Mouse (Mus musculus): ENCODE results near the gene Palm3. TPM values are rescaled to one million over a fixed set of nuclear protein-coding genes. Genes with fewer than 3 reads are reported as not detected.

Palm3 gene
- polyA plus RNA-seq, 1 experiment from 2014 or later: 0.30 TPM

- Histone ChIP-seq H3K4me1 (replicated peaks; ENCODE audit: control insufficient read depth, insufficient read depth, low read length) (no peaks in the 10 kb centered on the region; the same call in none of the 2 replicates), H3K4me2 (replicated peaks; ENCODE audit: low read depth) (peak overlapping the region; percentile 79; the same call in 1 of the 2 replicates), H3K27ac (ENCODE audit: low read depth, low read length) (peak overlapping the region; percentile 62; the same call in 1 of the 2 replicates), H3K27me3 (replicated peaks; ENCODE audit: control insufficient read depth, insufficient read depth, low read length) (no peaks in the 10 kb centered on the region), H3K9ac (ENCODE audit: low read depth, low read length) (no peak overlapping the region), H3K4me3 (ENCODE audit: low read depth, low read length) (no peak overlapping the region), H3K9me3 (ENCODE audit: control insufficient read depth) (no peaks in the 10 kb centered on the region), H3K36me3 (ENCODE audit: control insufficient read depth, insufficient read depth) (0 out of 2 replicates have a peak, but pooled peaks cover 3% of the 10 kb centered on the region)
- no peak for TF ChIP-seq CTCF (IDR thresholded peaks at IDR 0.05; ENCODE audit: low read depth)
- no peak for ATAC-seq
- WGBS: 48% methylated on average over 12 of the region's 12 CpGs
Measured at GRCm38 (mm10) chr8:84068316-84069035, 47.2 kb downstream of the Palm3 start.

- H3K9ac ChIP-seq (ENCODE audit: low read depth, low read length): no peak overlapping the region
- 10% methylated on average over 1 of the region's 1 CpGs for WGBS
- peak overlapping the region; percentile 62 for H3K27ac ChIP-seq (ENCODE audit: low read depth, low read length)
- no peaks in the 10 kb centered on the region for H3K27me3 ChIP-seq (replicated peaks; ENCODE audit: control insufficient read depth, insufficient read depth, low read length)
- H3K36me3 ChIP-seq (ENCODE audit: control insufficient read depth, insufficient read depth): 0 out of 2 replicates have a peak, but pooled peaks cover 3% of the 10 kb centered on the region
- no peaks in the 10 kb centered on the region; the same call in none of the 2 replicates for H3K4me1 ChIP-seq (replicated peaks; ENCODE audit: control insufficient read depth, insufficient read depth, low read length)
- no peak for ATAC-seq
- no peak for TF ChIP-seq CTCF (IDR thresholded peaks at IDR 0.05; ENCODE audit: low read depth)
- H3K4me2 ChIP-seq (replicated peaks; ENCODE audit: low read depth): peak overlapping the region; percentile 24; the same call in 1 of the 2 replicates
- no peak overlapping the region for H3K4me3 ChIP-seq (ENCODE audit: low read depth, low read length)
- no peaks in the 10 kb centered on the region for H3K9me3 ChIP-seq (ENCODE audit: control insufficient read depth)
Measured at GRCm38 (mm10) chr8:84069169-84069568, 47.9 kb downstream of the Palm3 start.

- H3K27ac ChIP-seq (ENCODE audit: low read depth, low read length): peak overlapping the region; percentile 62
- TF ChIP-seq CTCF (IDR thresholded peaks at IDR 0.05; ENCODE audit: low read depth): no peak
- 68% methylated on average over 2 of the region's 2 CpGs for WGBS
- H3K27me3 ChIP-seq (replicated peaks; ENCODE audit: control insufficient read depth, insufficient read depth, low read length): no peaks in the 10 kb centered on the region
- no peak for ATAC-seq
- no peak overlapping the region for H3K9ac ChIP-seq (ENCODE audit: low read depth, low read length)
- no peak overlapping the region for H3K4me2 ChIP-seq (replicated peaks; ENCODE audit: low read depth)
- H3K9me3 ChIP-seq (ENCODE audit: control insufficient read depth): no peaks in the 10 kb centered on the region
- no peak overlapping the region for H3K4me3 ChIP-seq (ENCODE audit: low read depth, low read length)
- H3K36me3 ChIP-seq (ENCODE audit: control insufficient read depth, insufficient read depth): 0 out of 2 replicates have a peak, but pooled peaks cover 3% of the 10 kb centered on the region
- H3K4me1 ChIP-seq (replicated peaks; ENCODE audit: control insufficient read depth, insufficient read depth, low read length): no peaks in the 10 kb centered on the region; the same call in none of the 2 replicates
Measured at GRCm38 (mm10) chr8:84069750-84070149, 48.5 kb downstream of the Palm3 start.

- Histone ChIP-seq H3K36me3 (ENCODE audit: control insufficient read depth, insufficient read depth) (peaks cover 3% of the 10 kb centered on the region; the same call in 1 of the 2 replicates), H3K4me1 (replicated peaks; ENCODE audit: control insufficient read depth, insufficient read depth, low read length) (no peaks in the 10 kb centered on the region; the same call in none of the 2 replicates), H3K4me3 (ENCODE audit: low read depth, low read length) (no peak overlapping the region), H3K27ac (ENCODE audit: low read depth, low read length) (no peak overlapping the region), H3K4me2 (replicated peaks; ENCODE audit: low read depth) (no peak overlapping the region), H3K9ac (ENCODE audit: low read depth, low read length) (no peak overlapping the region), H3K27me3 (replicated peaks; ENCODE audit: control insufficient read depth, insufficient read depth, low read length) (no peaks in the 10 kb centered on the region), H3K9me3 (ENCODE audit: control insufficient read depth) (no peaks in the 10 kb centered on the region)
- WGBS: 81% methylated on average over 5 of the region's 5 CpGs
- no peak for TF ChIP-seq CTCF (IDR thresholded peaks at IDR 0.05; ENCODE audit: low read depth)
- ATAC-seq: no peak
Measured at GRCm38 (mm10) chr8:84070241-84070640, 49.0 kb downstream of the Palm3 start.

GRCm38 (mm10) chr8:84070667-84071066 is 49.4 kb downstream of the Palm3 start:
- H3K4me3 ChIP-seq (ENCODE audit: low read depth, low read length): no peak overlapping the region
- no peak overlapping the region for H3K27ac ChIP-seq (ENCODE audit: low read depth, low read length)

GRCm38 (mm10) chr8:84071921-84072320 is 50.6 kb downstream of the Palm3 start:
- no peak overlapping the region for H3K4me2 ChIP-seq (replicated peaks; ENCODE audit: low read depth)
- no peaks in the 10 kb centered on the region for H3K9me3 ChIP-seq (ENCODE audit: control insufficient read depth)
- no peak overlapping the region for H3K27ac ChIP-seq (ENCODE audit: low read depth, low read length)
- 66% methylated on average over 3 of the region's 3 CpGs for WGBS
- no peak for ATAC-seq
- no peaks in the 10 kb centered on the region for H3K27me3 ChIP-seq (replicated peaks; ENCODE audit: control insufficient read depth, insufficient read depth, low read length)
- H3K4me1 ChIP-seq (replicated peaks; ENCODE audit: control insufficient read depth, insufficient read depth, low read length): no peaks in the 10 kb centered on the region; the same call in none of the 2 replicates
- H3K36me3 ChIP-seq (ENCODE audit: control insufficient read depth, insufficient read depth): peaks cover 16% of the 10 kb centered on the region; the same call in 1 of the 2 replicates
- H3K4me3 ChIP-seq (ENCODE audit: low read depth, low read length): no peak overlapping the region
- TF ChIP-seq CTCF (IDR thresholded peaks at IDR 0.05; ENCODE audit: low read depth): no peak
- no peak overlapping the region for H3K9ac ChIP-seq (ENCODE audit: low read depth, low read length)

More at GRCm38 (mm10) chr8:84070667-84071066, 49.4 kb downstream of the Palm3 start:
- Histone ChIP-seq H3K4me1 (replicated peaks; ENCODE audit: control insufficient read depth, insufficient read depth, low read length) (no peaks in the 10 kb centered on the region; the same call in none of the 2 replicates), H3K27me3 (replicated peaks; ENCODE audit: control insufficient read depth, insufficient read depth, low read length) (no peaks in the 10 kb centered on the region), H3K9ac (ENCODE audit: low read depth, low read length) (no peak overlapping the region), H3K9me3 (ENCODE audit: control insufficient read depth) (no peaks in the 10 kb centered on the region), H3K36me3 (ENCODE audit: control insufficient read depth, insufficient read depth) (peaks cover 8% of the 10 kb centered on the region; the same call in 1 of the 2 replicates), H3K4me2 (replicated peaks; ENCODE audit: low read depth) (no peak overlapping the region)
- no peak for ATAC-seq
- no peak for TF ChIP-seq CTCF (IDR thresholded peaks at IDR 0.05; ENCODE audit: low read depth)
- WGBS: 80% methylated on average over 2 of the region's 2 CpGs
